Mouse (Mus musculus) CD4-positive, CD25-positive, alpha-beta regulatory T cell, adult 4 months (primary cell): ENCODE data around the gene Adcy2. TPM values are rescaled to one million over a fixed set of nuclear protein-coding genes. Genes with fewer than 3 reads are reported as not detected.

Experiments
- ATAC-seq: one replicate; pipeline ENCODE4 v1.8.0; 2017
- polyA plus RNA-seq, 2 experiments: library from polyadenylated mRNA; unstranded; fragments of 100-300 nt; shearing (Covaris generic); gene quantifications; one replicate each; pipeline ENCODE4 v1.2.1; 2017

Gene Adcy2
- polyA plus RNA-seq, 2 experiments from 2014 or later = not detected

DNA sequence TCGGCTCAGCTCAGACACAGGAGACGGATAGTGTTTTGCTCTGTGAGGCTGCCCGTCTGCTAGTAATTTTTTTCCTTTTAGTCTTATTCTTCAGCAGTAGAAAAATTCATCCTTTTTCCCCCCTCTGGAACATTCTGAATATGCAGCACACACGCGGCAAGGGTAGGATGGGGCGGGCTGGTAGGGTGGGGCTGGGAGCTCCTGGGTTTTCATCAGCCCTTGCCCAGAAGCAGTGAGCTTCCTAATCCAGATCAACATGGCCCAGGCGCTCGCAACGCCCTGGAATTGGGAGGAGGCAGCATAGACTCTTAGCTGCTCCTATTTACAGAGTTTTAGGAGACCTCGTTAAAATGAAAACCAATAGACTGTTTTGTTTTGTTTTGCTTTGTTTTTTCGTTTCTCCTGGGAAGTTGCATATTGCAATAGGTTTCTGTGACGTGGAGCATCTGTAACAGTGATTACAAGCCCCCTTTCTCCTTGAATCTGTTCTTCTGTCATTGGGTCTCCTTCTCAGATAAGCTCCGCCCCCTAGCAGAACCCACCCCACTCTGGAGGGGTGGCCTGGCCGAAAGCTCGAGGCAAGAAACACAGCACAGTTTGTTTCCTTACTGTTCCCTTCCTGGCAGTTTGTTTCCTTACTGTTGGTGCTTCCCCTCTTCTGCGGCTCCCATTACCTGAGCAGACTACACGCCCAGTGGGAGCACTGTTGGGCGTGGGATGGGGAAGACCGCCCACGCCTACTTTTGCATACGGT is 391.5 kb downstream of the Adcy2 start:
- ATAC-seq = no peak

DNA sequence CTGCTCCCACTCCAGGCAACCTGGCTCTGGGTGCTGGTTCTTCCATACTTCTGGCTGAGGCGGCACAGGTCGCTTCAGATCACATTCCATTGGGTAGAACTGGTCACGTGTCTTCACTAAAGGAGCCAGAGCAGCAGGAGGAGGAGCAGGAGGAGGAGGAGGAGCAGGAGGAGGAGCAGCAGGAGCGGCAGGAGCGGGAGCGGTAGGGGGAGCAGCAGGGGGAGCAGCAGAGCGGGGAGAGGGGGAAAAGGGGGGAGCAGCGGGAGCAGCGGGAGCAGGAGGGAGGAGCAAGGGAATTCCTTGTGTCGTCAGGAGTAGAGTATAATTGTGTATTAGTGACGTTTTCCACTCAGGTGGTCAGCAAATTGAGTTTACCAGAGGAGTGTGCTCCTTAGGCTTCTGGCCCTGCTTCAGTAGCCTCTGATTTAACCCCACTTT is 393.6 kb downstream of the Adcy2 start:
- ATAC-seq = no peak

DNA sequence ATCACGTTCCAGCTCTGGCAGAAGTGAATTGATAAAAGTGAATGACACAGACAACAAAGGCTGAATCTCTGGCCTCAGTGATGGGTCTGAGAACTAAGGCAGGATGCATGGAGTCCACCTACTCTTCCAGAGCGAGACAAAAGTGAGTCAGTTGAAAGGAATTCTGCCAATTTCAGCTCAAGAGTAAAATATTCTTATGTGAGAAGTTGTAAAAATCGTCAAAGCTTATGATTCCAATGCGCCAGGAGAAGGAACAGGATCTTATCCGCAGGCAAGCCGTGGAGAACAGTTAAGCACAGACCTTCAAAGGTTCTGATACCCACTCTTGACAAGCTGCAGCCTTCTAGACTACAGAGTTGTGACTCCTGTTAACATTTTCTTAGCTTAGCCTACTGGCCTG is 396.3 kb downstream of the Adcy2 start:
- ATAC-seq = no peak

DNA sequence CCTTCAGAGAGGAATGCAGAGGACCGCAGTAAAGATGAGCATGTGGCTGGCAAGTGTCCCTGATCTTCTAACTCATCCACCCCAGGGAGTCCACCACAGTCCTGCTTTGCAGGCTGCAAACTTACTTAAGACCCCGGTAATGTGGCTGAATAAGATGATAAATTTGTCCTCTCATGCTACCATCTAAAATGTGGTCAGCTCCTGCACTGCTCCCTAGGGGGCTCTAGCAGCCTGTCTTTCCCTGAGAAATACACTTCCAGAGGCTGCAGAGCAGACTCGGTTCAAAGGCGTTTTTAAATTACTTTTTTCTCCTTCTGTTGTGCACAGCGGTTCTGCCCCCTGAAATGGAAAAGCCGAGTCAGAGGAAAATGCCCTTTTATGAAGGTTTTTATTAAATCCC is 398.2 kb downstream of the Adcy2 start:
- ATAC-seq = no peak

DNA sequence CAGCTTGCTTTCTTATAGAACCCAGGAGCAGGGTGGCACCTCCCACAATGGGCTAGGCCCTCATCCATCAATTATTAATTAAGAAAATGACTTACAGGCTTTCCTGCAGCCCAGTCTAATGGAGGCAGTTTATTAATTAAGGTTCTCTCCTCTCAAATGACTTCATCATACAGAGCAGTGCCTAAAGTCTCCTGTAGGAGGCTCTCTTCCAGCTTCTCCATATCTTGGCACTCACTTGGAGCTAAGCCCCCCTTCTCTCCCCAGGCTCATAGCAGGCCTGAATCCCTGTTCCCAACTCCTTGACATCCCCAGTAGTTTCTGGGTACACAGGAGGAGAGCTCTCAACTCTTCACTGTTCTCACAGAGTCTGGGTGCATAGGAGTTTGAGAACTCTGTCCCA is 400.4 kb downstream of the Adcy2 start:
- ATAC-seq = no peak

DNA sequence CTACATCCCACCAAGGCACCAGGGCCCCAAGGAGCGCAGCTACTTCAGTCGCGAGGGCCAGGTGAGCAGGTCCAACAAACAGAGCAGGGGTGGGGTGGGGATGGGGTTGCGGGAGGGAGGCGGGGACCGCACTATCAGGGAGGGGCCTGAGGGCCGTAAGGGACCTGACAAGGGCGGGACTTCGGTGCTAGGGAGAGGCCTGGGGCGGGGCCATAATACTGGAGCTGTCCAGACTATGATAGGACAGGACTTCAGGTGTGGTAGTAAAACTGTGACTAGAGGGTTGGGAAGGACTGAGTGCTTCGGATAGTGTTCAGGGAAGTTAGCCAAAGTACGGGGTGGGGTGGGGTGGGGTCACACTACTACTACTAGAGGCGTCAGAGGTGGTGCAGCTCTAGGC is 401.7 kb downstream of the Adcy2 start:
- ATAC-seq = no peak

DNA sequence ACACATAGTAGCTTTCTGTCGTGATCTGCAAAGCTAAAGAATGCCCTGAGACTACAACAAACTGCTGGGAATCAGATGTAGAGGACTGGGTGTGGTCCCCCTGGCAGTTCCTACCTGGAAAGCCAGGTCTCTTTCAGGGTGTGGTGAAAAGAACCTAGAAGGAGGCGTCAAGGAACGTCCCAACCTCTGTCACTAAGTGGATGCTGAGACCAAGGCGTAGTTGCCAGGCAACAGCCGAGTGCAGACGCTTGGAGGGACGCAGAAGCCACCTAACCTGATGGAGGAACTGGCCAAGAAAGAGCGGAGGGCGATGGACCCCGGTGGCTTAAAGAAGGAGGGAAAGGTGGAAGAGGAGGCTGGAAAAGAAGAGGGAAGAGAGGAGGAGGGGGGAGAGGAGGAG is 402.1 kb downstream of the Adcy2 start, which contains the start of gene 1700001L19Rik:
Gene 1700001L19Rik (plus strand): TSS at position 223 of the 400 bp plus-strand sequence.
- no peak for ATAC-seq

DNA sequence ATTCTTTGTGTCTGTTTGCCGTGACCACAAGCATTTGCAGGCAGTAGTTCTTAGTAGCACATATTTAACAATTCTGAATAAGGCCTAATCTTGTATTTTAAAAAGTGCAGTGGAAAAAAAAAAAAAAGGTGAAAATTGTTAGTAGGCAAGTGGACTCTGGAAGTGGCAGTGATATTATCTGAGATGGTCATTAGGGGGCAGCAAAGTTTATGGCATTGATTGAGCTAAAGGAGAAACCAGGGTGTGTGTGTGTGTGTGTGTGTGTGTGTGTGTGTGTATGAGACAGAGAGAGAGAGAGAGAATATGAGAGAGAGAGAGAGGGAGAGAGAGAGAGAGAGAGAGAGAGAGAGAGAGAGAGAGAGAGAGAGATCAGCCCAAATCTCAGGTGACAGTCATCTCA is 405.5 kb downstream of the Adcy2 start:
- no peak for ATAC-seq

DNA sequence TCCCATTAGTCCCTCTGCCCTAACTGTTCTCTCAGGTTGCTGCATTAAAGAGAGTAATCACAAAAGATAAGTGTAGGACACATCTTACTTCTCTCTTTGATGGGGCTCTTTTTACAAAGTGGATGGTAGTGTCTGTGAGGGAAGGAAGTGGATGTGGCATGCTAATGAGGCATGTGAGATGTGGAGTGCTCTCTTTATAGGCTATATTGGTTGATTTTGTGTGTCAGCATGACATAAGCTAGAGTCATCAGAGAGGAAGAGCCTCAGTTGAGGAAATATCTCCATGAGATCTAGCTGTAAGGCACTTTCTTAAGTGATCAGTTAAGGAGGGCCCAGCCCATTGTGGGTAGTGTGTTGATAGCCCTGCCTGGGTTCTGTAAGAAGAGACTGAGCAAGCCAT is 411.0 kb downstream of the Adcy2 start:
- peak; percentile 84 for ATAC-seq

DNA sequence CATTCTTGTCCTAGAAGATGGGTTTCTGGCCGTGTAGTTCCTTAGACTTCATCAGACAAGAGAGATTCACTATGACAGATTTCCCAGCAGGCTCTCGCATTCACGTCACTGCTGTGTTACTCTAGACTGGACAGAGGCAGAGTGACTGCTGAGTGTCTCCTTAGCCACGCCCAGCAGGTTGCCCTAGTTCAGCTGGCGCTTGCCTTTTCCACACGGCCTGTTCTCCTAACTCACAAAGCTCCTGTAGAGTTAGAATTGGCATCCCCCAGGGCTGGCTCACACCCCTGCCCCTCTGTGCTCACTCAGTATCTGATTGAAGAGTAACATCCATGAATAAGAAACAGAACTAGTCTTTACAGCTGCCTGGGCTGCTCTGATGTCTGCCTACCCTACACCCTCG is 413.9 kb downstream of the Adcy2 start:
- no peak for ATAC-seq

DNA sequence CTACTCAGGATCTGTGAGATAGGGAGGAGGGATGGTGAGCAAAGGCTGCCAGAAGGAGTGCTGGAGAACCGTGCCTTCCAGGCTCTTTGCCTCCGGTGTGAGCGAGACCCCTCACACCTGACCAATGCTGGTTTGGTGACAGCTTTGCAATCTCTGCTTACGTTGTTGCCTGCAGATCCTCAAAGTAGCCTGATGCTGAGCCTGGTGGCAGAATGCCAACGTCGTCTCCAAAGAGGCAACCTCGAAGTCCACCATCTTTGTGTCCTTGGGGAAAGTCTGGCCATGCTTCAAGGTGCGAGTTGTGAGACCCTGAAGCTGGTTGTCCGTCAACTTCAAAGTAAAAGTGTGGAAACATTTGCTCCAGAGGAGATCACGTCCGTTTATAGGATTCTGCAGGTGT is 415.4 kb downstream of the Adcy2 start:
- ATAC-seq = no peak

DNA sequence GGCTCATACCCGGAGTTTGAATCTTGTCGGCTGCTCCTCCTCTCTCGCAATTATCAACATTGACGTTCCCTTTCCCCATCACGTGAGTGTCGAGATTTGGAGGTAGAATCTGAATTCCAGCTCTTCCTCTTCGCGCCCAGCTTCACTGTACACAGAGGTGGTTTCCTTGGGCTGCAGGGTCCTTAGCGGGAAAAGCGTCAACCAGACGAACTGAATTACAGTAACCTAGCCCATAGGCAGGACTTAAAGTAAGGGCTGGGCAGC is 416.9 kb downstream of the Adcy2 start:
- no peak for ATAC-seq

DNA sequence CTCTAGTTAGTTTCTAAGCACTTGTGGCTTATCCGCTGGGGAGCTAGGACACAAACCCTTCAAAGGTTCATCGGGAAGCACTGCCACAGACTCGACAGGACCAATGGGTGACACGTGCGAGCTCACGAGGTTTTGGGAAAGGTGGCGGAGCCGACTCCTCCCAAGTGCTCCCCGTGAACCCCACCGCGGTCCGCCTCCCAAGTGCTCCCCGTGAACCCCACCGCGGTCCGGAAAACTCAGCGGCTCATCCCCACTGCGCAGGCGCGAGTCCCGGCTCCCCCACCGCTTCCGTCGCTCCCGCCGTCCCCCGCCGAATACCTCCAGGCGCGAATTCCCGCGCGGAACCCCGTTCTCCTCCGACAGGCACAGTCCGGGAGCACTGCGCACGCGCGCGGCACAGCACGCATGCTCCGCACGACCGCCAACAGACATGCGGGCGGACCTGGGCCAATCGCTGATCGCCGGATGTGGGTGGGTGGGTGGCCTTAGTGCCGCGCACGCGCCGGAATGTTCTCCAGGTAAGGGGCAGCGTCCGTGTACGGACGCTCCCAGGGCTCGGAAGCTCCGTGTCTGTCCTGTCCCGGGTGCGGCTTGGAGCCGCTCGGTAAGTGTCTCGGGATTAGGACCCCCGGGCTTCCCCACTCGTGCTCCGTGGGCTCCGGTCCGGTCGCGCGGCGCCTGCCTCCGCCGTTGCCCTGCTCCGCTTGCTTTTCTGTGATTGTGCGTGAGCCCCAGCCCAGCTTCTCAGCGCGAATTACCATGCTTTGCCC is 417.4 kb downstream of the Adcy2 start, which contains the start of the genes Mtrr and Fastkd3:
Gene Mtrr (minus strand): TSS at position 403 of the 770 bp plus-strand sequence.
Gene Fastkd3 (plus strand): TSS at position 488 of the 770 bp plus-strand sequence.
- peak; percentile 93 for ATAC-seq

DNA sequence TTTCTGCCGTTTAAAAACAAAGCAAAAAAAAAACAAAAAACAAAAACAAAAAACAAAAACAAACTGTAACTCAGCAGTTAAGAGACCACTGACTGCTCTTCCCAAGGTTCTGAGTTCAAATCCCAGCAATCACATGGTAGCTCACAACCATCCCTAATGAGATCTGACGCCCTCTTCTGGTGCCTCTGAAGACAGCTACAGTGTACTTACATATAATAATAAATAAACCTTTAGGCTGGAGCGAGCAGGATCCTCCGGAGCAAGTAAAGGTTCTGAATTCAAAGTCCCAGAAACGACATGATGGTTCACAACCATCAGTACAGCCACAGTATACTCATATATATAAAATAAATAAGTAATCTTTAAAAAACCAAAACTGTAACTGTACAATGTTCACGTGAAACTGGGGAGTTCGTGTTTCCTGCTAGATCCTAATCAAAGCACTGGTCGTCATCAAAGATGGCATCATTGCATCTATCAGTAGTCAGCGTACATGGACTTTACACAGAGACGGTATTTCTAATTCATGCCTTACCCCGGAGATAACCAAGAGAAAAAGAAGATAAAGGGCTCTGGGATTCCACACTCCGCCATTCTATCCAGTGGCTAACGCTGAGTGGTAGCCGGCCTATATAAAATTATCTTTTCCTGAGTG is 418.1 kb downstream of the Adcy2 start:
- peak; percentile 30 for ATAC-seq

DNA sequence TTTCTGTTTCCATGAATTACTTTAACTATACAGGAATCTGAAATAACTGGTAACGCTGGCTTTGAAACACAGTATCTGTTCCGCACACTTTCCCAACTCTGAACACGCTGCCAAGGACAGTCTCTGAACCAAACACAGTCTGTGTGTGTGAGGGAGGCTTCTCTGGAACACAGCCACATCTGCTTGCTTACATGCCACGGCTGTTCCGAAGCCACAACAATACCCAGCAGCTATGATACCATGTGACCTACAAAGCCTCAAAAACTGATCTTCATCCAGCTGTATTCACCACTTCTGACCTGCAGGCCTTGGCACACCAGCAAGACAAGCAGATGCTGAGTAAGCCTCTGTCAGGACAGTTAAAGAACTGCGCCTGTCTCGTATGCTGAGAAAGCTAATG is 421.4 kb downstream of the Adcy2 start:
- ATAC-seq = no peak

DNA sequence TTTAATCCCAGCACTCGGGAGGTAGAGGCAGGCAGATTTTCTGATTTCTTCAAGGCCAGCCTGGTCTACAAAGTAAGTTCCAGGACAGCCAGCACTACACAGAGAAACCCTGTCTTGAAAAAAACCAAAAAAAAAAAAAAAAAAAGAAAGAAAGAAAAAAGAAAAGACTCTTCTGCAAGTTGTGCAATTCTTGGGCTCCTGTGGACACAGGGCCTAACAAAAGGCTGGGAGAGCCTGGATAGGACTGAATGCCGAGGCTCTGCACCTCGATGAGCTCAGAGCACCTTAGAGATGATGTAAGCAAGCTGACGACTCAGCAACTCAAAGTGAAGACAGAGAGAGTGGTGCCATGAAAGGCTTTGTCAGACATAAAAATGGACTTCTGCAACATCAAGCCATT is 424.9 kb downstream of the Adcy2 start:
- ATAC-seq = no peak

DNA sequence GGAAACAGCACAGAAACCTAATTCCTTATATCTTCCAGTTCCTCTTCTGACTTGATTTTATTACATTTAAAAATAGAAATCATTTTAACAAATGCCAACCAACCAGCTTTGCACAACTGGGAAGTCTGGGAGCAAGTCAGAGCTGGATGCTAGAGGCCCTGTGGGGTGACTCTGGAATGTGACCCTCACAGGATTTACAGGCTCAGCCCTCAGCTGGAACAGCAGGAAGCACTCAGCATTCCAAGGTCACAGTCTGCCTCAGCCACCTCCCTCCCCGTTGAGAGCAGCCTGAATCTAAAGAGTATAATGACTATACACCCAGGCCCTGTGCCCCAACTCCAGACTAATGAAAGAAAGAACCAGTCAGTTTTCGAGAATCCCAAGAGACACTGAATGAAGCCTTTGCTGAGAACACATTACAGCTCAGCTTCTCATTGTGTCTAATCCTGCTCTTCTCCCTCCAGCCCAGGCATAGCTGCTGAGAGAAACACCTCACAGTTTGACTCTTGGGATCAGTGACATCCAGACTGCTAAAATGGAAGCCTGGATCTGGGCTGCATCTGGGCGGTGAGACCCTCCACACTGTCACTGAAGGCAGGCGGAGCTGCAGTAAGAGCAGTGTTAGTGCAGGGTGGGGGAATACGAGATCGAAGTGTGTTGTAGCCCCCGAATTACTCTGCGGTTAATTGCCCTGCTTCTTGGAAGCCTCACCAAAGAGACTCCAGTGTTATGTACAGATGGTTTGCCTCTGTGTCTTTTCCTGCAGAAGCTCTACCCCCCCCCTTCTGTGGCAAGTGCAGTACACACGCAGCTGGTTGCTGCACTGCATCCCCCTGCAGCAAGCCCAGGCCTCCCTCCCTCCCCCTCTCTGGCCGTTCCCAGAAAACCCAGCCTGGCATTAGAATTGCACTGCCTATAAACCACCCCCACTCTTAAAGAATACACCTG is 426.1 kb downstream of the Adcy2 start:
- ATAC-seq = no peak

DNA sequence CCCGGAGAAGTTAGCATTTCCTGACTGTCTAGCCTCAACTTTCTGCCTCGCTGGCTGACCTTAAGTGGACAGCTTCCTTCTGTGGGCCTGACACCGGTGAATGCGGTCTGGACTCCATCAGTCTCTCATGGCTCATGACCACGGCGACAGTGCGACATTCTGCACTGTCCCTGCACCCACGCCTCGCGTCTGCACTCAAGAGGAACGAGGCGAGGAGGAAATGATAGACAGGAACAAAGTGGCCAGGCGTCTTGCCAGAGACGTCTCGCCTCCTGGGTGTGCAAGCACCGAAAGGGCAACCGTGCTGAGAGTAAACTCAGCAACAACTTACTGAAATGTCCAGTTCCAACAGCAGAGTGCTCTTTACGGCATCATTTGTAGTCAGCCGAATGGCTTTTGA is 427.1 kb downstream of the Adcy2 start:
- no peak for ATAC-seq
